Mouse (Mus musculus) heart, postnatal 0 days (tissue): ENCODE measurements around the gene Gria2. TPM values are rescaled to one million over a fixed set of nuclear protein-coding genes. Genes with fewer than 3 reads are reported as not detected.

Source experiments
- ATAC-seq: fragments of 200-750 bp; cut with Nextera tagmentation; 2 replicates; pipeline ENCODE4 v1.8.0; 2017; ENCODE audit warnings: low read depth, moderate number of reproducible peaks, moderate library complexity; ENCODE audit not compliant: insufficient read depth
- DNase-seq: peaks from one replicate; pipeline ENCODE4 v3.0.0-alpha.2; 2016; ENCODE audit warnings: low spot score
- H3K27ac ChIP-seq: fragments of 300-500 bp; sonication (generic); 2 replicates; pipeline ENCODE4 v1.5.1; 2014; ENCODE audit warnings: low read depth, mild to moderate bottlenecking
- H3K27me3 ChIP-seq: fragments of 300-500 bp; sonication (generic); 2 replicates; pipeline ENCODE4 v1.6.1; 2014; ENCODE audit warnings: low read length, mixed read lengths; ENCODE audit not compliant: control insufficient read depth, insufficient read depth
- H3K36me3 ChIP-seq: fragments of 300-500 bp; sonication (generic); replicated peaks from 2 replicates; pipeline ENCODE4 v1.6.1; 2014; ENCODE audit warnings: low read length, mixed read lengths; ENCODE audit not compliant: control insufficient read depth, insufficient read depth
- H3K4me1 ChIP-seq: fragments of 300-500 bp; sonication (generic); 2 replicates; pipeline ENCODE4 v1.6.1; 2014; ENCODE audit warnings: antibody characterized with exemption; ENCODE audit not compliant: control insufficient read depth, insufficient read depth
- H3K4me2 ChIP-seq: fragments of 300-500 bp; sonication (generic); 2 replicates; pipeline ENCODE4 v1.6.1; 2014; ENCODE audit warnings: low read depth, mild to moderate bottlenecking, low read length, moderate library complexity
- H3K4me3 ChIP-seq: fragments of 300-500 bp; sonication (generic); 2 replicates; pipeline ENCODE4 v1.5.1; 2014; ENCODE audit warnings: low read depth, low read length
- H3K9ac ChIP-seq: fragments of 300-500 bp; sonication (generic); replicated peaks from 2 replicates; pipeline ENCODE4 v1.6.1; 2014; ENCODE audit warnings: low read depth, low read length, mixed read lengths
- H3K9me3 ChIP-seq: fragments of 300-500 bp; sonication (generic); replicated peaks from 2 replicates; pipeline ENCODE4 v1.6.1; 2016; ENCODE audit warnings: low read length; ENCODE audit not compliant: control insufficient read depth
- CTCF ChIP-seq: IDR thresholded peaks from 2 replicates; pipeline ENCODE4 v1.5.1; 2016; ENCODE audit warnings: antibody characterized with exemption, control low read depth, low read depth
- EP300 ChIP-seq: IDR thresholded peaks from 2 replicates; pipeline ENCODE4 v1.6.1; 2016; ENCODE audit warnings: antibody characterized with exemption, low read depth
- WGBS: fragments of 180-500 bp; shearing (Covaris S2); extraction: QIAGEN DNeasy Blood & Tissue Kit; methylation state at CpG from one replicate; pipeline ENCODE4 v1.1.7; 2014; 5-methylcytosine and 5-hydroxymethylcytosine counted together
- polyA plus RNA-seq: library from polyadenylated mRNA; unstranded; fragments of >200 nt; fragmentation: Nextera tagmentation; extraction: Ambion mirVana; gene quantifications from 2 replicates; pipeline ENCODE4 v1.2.1, GENCODE M21; 2015
- total RNA-seq: library from RNA; depleted of rRNA; stranded (reverse); fragments of >200 nt; gene quantifications from 2 replicates; pipeline ENCODE4 v1.2.3, GENCODE M21; 2014; ENCODE audit warnings: low replicate concordance

Gene Gria2
- total and polyA plus RNA-seq, 2 experiments from 2014 or later, result 0.03 TPM; not detected in 1

DNA sequence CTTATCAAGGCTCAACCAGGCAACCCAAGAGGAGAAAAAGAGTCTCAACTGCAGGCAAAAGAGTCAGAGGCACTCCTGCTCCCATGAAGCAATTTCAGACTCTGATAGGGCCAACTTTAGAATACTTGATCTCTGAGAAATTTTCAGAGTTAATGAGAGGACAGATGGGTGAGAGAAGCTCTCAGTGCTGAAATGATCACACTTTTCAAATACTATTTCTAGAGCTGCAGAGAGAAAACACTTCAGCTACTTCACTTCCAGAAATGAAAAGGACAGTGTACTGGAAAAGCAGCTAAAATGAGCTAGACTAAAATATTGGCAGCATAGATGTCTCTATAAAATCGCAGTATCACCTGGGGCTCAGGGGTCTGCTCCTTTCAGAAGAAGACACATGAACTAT lies 16.0 kb upstream of the Gria2 start:
- Histone ChIP-seq H3K4me1 (no peaks in the 10 kb centered on the region), H3K9ac (no peak overlapping the region), H3K9me3 (no peaks in the 10 kb centered on the region), H3K27me3 (no peaks in the 10 kb centered on the region), H3K4me3 (no peak overlapping the region), H3K36me3 (no peaks in the 10 kb centered on the region), H3K27ac (no peak overlapping the region), H3K4me2 (no peak overlapping the region)
- ATAC-seq, result no peak
- TF ChIP-seq EP300 (no peak), CTCF (no peak)
- no peak for DNase-seq
- 68% methylated on average over 1 of the region's 1 CpGs for WGBS

- Histone ChIP-seq H3K36me3 (no peaks in the 10 kb centered on the region), H3K4me3 (no peak overlapping the region), H3K9me3 (no peaks in the 10 kb centered on the region), H3K27me3 (no peaks in the 10 kb centered on the region), H3K4me1 (no peaks in the 10 kb centered on the region), H3K27ac (no peak overlapping the region), H3K9ac (no peak overlapping the region), H3K4me2 (no peak overlapping the region)
- ATAC-seq (no peak), DNase-seq (no peak)
- TF ChIP-seq EP300 (no peak), CTCF (no peak)
These were observed 11.1 kb upstream of the Gria2 start for GRCm38 (mm10) chr3:80813734-80814133.

DNA sequence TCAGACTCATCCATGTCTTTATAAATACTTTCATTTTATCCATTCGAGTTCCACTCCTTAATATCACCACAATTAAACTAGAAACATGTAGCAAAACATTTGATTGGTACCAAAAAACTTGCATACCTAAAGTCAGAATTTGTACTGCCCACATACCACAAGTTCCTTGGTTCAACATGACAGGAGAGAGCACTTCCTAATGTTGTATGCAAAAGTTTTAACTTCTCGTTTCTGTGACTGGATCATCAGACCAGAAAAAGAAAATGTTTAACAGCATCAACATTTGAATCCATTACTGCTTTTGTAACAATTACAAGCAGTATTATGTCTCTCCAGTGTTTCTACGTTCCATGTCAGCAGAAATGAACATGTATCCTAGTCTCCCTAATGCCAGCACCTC lies 9.6 kb upstream of the Gria2 start:
- no peak for DNase-seq
- ATAC-seq, result no peak
- Histone ChIP-seq H3K4me2 (no peak overlapping the region), H3K4me1 (no peaks in the 10 kb centered on the region), H3K4me3 (no peak overlapping the region), H3K27ac (no peak overlapping the region), H3K27me3 (no peaks in the 10 kb centered on the region), H3K9ac (no peak overlapping the region), H3K36me3 (no peaks in the 10 kb centered on the region), H3K9me3 (no peaks in the 10 kb centered on the region)
- 60% methylated on average over 3 of the region's 3 CpGs for WGBS
- TF ChIP-seq CTCF (no peak), EP300 (no peak)

GRCm38 (mm10) chr3:80805327-80805726 lies 2.7 kb upstream of the Gria2 start:
- no peak overlapping the region for H3K4me2 ChIP-seq
- ATAC-seq, result no peak
- no peak overlapping the region for H3K4me3 ChIP-seq
- no peaks in the 10 kb centered on the region for H3K36me3 ChIP-seq
- peaks cover 5% of the 10 kb centered on the region; the same call in 1 of the 2 replicates for H3K4me1 ChIP-seq
- peaks cover 24% of the 10 kb centered on the region for H3K27me3 ChIP-seq
- DNase-seq, result no peak
- no peaks in the 10 kb centered on the region for H3K9me3 ChIP-seq
- H3K9ac ChIP-seq, result no peak overlapping the region
- TF ChIP-seq CTCF (peak; percentile 41), EP300 (no peak)
- no peak overlapping the region for H3K27ac ChIP-seq
- WGBS, result 4% methylated on average over 1 of the region's 1 CpGs

GRCm38 (mm10) chr3:80803811-80804210 lies 1.2 kb upstream of the Gria2 start:
- Histone ChIP-seq H3K36me3 (no peaks in the 10 kb centered on the region), H3K4me3 (no peak overlapping the region), H3K27ac (no peak overlapping the region), H3K9ac (no peak overlapping the region), H3K27me3 (peaks cover 31% of the 10 kb centered on the region), H3K4me2 (no peak overlapping the region), H3K9me3 (no peaks in the 10 kb centered on the region), H3K4me1 (peaks cover 5% of the 10 kb centered on the region; the same call in 1 of the 2 replicates)
- 51% methylated on average over 1 of the region's 1 CpGs for WGBS
- TF ChIP-seq CTCF (no peak), EP300 (no peak)
- ATAC-seq (no peak), DNase-seq (no peak)

DNA sequence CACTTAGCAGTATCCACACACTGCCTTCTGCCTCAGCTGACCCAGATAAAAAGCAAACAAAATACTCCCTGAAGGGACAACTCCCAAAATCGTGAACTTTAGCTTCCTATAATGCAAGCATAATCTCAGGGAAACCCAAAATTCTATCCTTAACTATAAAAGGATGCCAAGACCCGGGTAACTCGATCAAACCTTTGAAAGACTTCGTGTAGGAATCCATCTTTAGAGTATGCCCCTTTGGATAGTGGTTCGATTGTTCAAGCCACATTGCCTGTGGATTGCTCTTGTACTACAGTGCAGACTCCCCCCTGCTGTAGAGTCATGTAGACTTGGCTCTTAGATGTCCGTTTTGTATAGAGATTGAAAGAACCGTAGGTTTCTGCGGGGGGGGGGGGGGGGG lies 576 bp upstream of the Gria2 start:
- Histone ChIP-seq H3K9me3 (no peaks in the 10 kb centered on the region), H3K27ac (no peak overlapping the region), H3K36me3 (no peaks in the 10 kb centered on the region), H3K4me2 (no peak overlapping the region), H3K27me3 (peaks cover 31% of the 10 kb centered on the region), H3K9ac (no peak overlapping the region), H3K4me1 (peaks cover 5% of the 10 kb centered on the region; the same call in 1 of the 2 replicates), H3K4me3 (no peak overlapping the region)
- DNase-seq (no peak), ATAC-seq (no peak)
- WGBS, result 54% methylated on average over 8 of the region's 8 CpGs
- no peak for TF ChIP-seq CTCF
- TF ChIP-seq EP300, result no peak
